Mouse (Mus musculus) neural tube, embryonic 14.5 days (tissue): ENCODE data around the gene Olfr1318. TPM values are rescaled to one million over a fixed set of nuclear protein-coding genes. Genes with fewer than 3 reads are reported as not detected.

Experiments
- ATAC-seq: fragments of 200-750 bp; cut with Nextera tagmentation; 2 replicates; pipeline ENCODE4 v1.8.0; 2017; ENCODE audit warnings: low read depth, mild to moderate bottlenecking, moderate TSS enrichment, moderate library complexity
- H3K27ac ChIP-seq: fragments of 300-500 bp; sonication (generic); 2 replicates; pipeline ENCODE4 v1.5.1; 2014; ENCODE audit warnings: low read depth, mild to moderate bottlenecking, control low read depth, low read length, moderate library complexity, mixed read lengths
- H3K27me3 ChIP-seq: fragments of 300-500 bp; sonication (generic); 2 replicates; pipeline ENCODE4 v1.6.1; 2014; ENCODE audit warnings: low read length; ENCODE audit not compliant: control insufficient read depth, insufficient read depth
- H3K36me3 ChIP-seq: fragments of 300-500 bp; sonication (generic); 2 replicates; pipeline ENCODE4 v1.6.1; 2014; ENCODE audit warnings: low read length, mixed read lengths; ENCODE audit not compliant: control insufficient read depth, insufficient read depth
- H3K4me1 ChIP-seq: fragments of 300-500 bp; sonication (generic); 2 replicates; pipeline ENCODE4 v1.6.1; 2014; ENCODE audit warnings: low read length; ENCODE audit not compliant: control insufficient read depth, insufficient read depth
- H3K4me2 ChIP-seq: fragments of 300-500 bp; sonication (generic); 2 replicates; pipeline ENCODE4 v1.6.1; 2014; ENCODE audit warnings: mild to moderate bottlenecking, low read depth, low read length, control low read depth
- H3K4me3 ChIP-seq: fragments of 300-500 bp; sonication (generic); 2 replicates; pipeline ENCODE4 v1.5.1; 2014; ENCODE audit warnings: low read depth, low read length, control low read depth, mixed read lengths
- H3K9ac ChIP-seq: fragments of 300-500 bp; sonication (generic); replicated peaks from 2 replicates; pipeline ENCODE4 v1.6.1; 2014; ENCODE audit warnings: low read depth, mild to moderate bottlenecking, control low read depth, low read length, mixed read lengths
- H3K9me3 ChIP-seq: fragments of 300-500 bp; sonication (generic); 2 replicates; pipeline ENCODE4 v1.6.1; 2016; ENCODE audit warnings: low read length; ENCODE audit not compliant: control insufficient read depth
- WGBS: fragments of 180-500 bp; shearing (Covaris S2); extraction: QIAGEN DNeasy Blood & Tissue Kit; methylation state at CpG from one replicate; pipeline ENCODE4 v1.1.7; 2014; 5-methylcytosine and 5-hydroxymethylcytosine counted together
- polyA plus RNA-seq: library from polyadenylated mRNA; unstranded; fragments of >200 nt; fragmentation: Nextera tagmentation; extraction: Ambion mirVana; gene quantifications from 2 replicates; pipeline ENCODE4 v1.2.1, GENCODE M21; 2014

The Olfr1318 gene
- 0.08 TPM in 1 of 2 replicates, not detected in the other for polyA plus RNA-seq

DNA sequence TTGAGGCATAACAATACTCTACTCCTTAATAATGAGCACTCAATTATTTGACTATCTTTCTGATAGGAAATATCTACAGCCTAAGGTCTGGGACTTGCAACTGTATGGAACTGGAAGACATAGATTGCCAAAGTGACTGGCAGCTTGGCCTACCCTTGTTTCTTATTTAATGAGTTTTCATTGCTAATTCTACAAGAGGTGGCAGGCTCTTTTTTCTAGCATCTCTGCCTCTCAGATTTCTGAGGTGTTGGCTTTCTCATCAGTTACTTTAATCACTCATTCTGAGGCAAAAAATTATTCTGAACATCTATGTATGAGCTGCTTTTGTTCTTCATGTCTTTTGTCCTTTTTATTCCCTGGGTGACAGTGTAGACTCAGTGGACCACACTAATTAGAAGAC is at the start of gene Olfr1318:
Gene Olfr1318 (plus strand): TSS at position 301 of the 400 bp plus-strand sequence.
- no peaks in the 10 kb centered on the region for H3K27me3 ChIP-seq
- H3K36me3 ChIP-seq: no peaks in the 10 kb centered on the region
- no peaks in the 10 kb centered on the region for H3K9me3 ChIP-seq
- ATAC-seq: no peak
- no peak within 1 kb of the TSS for H3K27ac ChIP-seq
- no peak within 1 kb of the TSS for H3K4me2 ChIP-seq
- no peaks in the 10 kb centered on the region for H3K4me1 ChIP-seq
- H3K9ac ChIP-seq: no peak within 1 kb of the TSS
- H3K4me3 ChIP-seq: no peak within 1 kb of the TSS

DNA sequence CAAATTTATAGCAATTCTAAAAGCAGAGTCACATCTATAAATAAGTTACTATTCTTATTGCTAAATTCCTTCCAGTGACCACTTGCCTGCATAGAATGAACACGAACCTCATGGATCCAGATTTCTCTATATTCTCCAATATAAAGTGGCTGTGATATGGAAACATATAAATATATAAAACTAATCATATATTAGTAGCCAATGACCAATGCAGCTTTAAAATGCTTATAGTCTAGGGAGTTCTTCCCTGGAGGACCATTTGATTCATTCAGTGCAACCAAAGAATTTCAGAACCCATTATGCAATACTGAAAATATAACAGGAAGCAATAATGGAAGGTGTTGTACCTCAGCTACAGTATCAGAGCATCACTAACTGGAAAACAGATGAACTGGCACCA is 38.7 kb upstream of the Olfr1318 start, which contains the start of gene Olfr1315-ps1:
Gene Olfr1315-ps1 (minus strand): TSS at position 101 of the 400 bp plus-strand sequence.
- Histone ChIP-seq H3K4me3 (no peak within 1 kb of the TSS), H3K4me1 (no peaks in the 10 kb centered on the region), H3K27ac (no peak within 1 kb of the TSS), H3K36me3 (no peaks in the 10 kb centered on the region), H3K9me3 (no peaks in the 10 kb centered on the region), H3K4me2 (no peak within 1 kb of the TSS), H3K9ac (no peak within 1 kb of the TSS), H3K27me3 (no peaks in the 10 kb centered on the region)
- no peak for ATAC-seq
- 84% methylated on average over 1 of the region's 1 CpGs for WGBS

GRCm38 (mm10) chr2:112134877-112135276 is 19.1 kb upstream of the Olfr1318 start, which contains the start of gene Olfr1316:
Gene Olfr1316 (minus strand): TSS chr2:112134977.
- H3K36me3 ChIP-seq: no peaks in the 10 kb centered on the region
- no peaks in the 10 kb centered on the region for H3K4me1 ChIP-seq
- no peak for ATAC-seq
- H3K27me3 ChIP-seq: no peaks in the 10 kb centered on the region
- 91% methylated on average over 2 of the region's 2 CpGs for WGBS
- no peak within 1 kb of the TSS for H3K4me3 ChIP-seq
- H3K4me2 ChIP-seq: no peak within 1 kb of the TSS
- no peaks in the 10 kb centered on the region for H3K9me3 ChIP-seq
- no peak within 1 kb of the TSS for H3K9ac ChIP-seq
- no peak within 1 kb of the TSS for H3K27ac ChIP-seq

DNA sequence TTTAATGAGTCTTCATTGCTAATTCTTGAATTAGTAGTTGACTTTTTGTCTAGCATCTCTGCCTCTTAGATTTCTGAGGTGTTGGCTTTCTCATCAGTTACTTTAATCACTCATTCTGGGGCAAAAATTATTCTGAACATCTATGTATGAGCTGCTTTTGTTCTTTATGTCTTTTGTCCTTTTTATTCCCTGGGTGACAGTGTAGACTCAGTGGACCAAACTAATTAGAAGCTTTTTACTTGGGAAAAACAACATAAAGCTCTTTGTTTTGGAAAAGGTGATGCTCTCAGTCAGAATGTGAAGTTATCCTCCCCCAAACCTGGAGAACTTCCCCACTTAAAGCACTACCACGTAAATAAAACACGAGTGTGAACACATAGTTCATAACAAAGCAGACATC is 14.0 kb upstream of the Olfr1318 start, which contains the start of gene Olfr1317:
Gene Olfr1317 (plus strand): TSS at position 301 of the 400 bp plus-strand sequence.
- Histone ChIP-seq H3K9me3 (no peaks in the 10 kb centered on the region), H3K36me3 (no peaks in the 10 kb centered on the region), H3K9ac (no peak within 1 kb of the TSS), H3K4me3 (no peak within 1 kb of the TSS), H3K27me3 (no peaks in the 10 kb centered on the region), H3K27ac (no peak within 1 kb of the TSS), H3K4me1 (no peaks in the 10 kb centered on the region), H3K4me2 (no peak within 1 kb of the TSS)
- ATAC-seq: no peak
- WGBS: 75% methylated on average over 2 of the region's 2 CpGs

- ATAC-seq: peak; percentile 79; the same call in 1 of the 2 replicates
- 0% methylated on average over 2 of the region's 2 CpGs for WGBS
- H3K9me3 ChIP-seq: no peaks in the 10 kb centered on the region
- no peaks in the 10 kb centered on the region for H3K4me1 ChIP-seq
- H3K36me3 ChIP-seq: no peaks in the 10 kb centered on the region
- H3K9ac ChIP-seq: no peak overlapping the region
- H3K4me2 ChIP-seq: no peak overlapping the region
- no peaks in the 10 kb centered on the region for H3K27me3 ChIP-seq
- H3K27ac ChIP-seq: no peak overlapping the region
- no peak overlapping the region for H3K4me3 ChIP-seq
Observed at GRCm38 (mm10) chr2:112196859-112197258, 42.9 kb downstream of the Olfr1318 start.

DNA sequence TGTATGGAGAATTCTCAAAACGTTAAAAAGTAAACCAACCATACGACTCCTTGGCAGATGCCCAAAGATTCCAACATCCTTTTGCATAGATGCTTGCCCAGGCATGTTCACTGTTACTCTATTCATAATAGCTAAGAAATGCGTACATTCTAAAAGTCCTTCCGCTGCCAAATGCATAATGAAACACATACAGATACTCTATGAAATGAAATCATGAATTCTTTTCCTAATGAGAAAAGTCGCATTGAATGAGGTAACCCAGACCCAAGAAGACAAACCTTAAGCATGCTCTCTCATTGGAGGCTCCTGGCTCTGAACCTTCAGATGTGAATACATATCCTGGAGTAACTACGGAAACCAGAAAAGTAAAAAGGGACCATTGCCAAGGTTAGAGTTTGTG is 49.1 kb downstream of the Olfr1318 start:
- no peak for ATAC-seq
- Histone ChIP-seq H3K27me3 (no peaks in the 10 kb centered on the region), H3K4me1 (no peaks in the 10 kb centered on the region), H3K9me3 (no peaks in the 10 kb centered on the region), H3K9ac (no peak overlapping the region), H3K27ac (no peak overlapping the region), H3K4me3 (no peak overlapping the region), H3K4me2 (no peak overlapping the region), H3K36me3 (no peaks in the 10 kb centered on the region)
- WGBS: 76% methylated on average over 6 of the region's 6 CpGs

Other genes with a start within 250 kb of the Olfr1318 start
- gene Olfr1306, start 237.9 kb upstream of the Olfr1318 start, polyA plus RNA-seq: not detected in 2 replicates
- 0.03 TPM in 1 of 2 replicates, not detected in the other for gene Olfr1307, start 204.8 kb upstream of the Olfr1318 start, polyA plus RNA-seq
- gene Olfr1308, start 189.3 kb upstream of the Olfr1318 start, polyA plus RNA-seq: not detected in 2 replicates
- not detected in 2 replicates for gene Olfr1309, start 163.9 kb upstream of the Olfr1318 start, polyA plus RNA-seq
- not detected in 2 replicates for gene Olfr1310, start 141.5 kb upstream of the Olfr1318 start, polyA plus RNA-seq
- not detected in 2 replicates for gene Olfr1311, start 129.8 kb upstream of the Olfr1318 start, polyA plus RNA-seq
- gene Olfr1312, start 104.0 kb upstream of the Olfr1318 start, polyA plus RNA-seq: not detected in 2 replicates
- gene Olfr1313, start 76.4 kb upstream of the Olfr1318 start, polyA plus RNA-seq: not detected in 2 replicates
- not detected in 2 replicates for gene Olfr1314, start 57.4 kb upstream of the Olfr1318 start, polyA plus RNA-seq
- gene Olfr1315-ps1, start 38.8 kb upstream of the Olfr1318 start, polyA plus RNA-seq: not detected in 2 replicates
- not detected in 2 replicates for gene Olfr1316, start 19.2 kb upstream of the Olfr1318 start, polyA plus RNA-seq
- not detected in 2 replicates for gene Olfr1317, start 13.9 kb upstream of the Olfr1318 start, polyA plus RNA-seq
- 22.4 and 26.1 TPM in 2 replicates for gene Lpcat4, start 85.3 kb downstream of the Olfr1318 start, polyA plus RNA-seq
- gene Nutm1, start 105.1 kb downstream of the Olfr1318 start, polyA plus RNA-seq: 0.09 TPM in 1 of 2 replicates, not detected in the other
- 156 and 185 TPM in 2 replicates for gene Nop10, start 107.7 kb downstream of the Olfr1318 start, polyA plus RNA-seq
- 26.9 and 28.7 TPM in 2 replicates for gene Slc12a6, start 111.6 kb downstream of the Olfr1318 start, polyA plus RNA-seq
- gene Gm21985, start 112.1 kb downstream of the Olfr1318 start, polyA plus RNA-seq: not detected in 2 replicates
- 180 and 217 TPM in 2 replicates for gene Emc4, start 213.8 kb downstream of the Olfr1318 start, polyA plus RNA-seq
- gene Katnbl1, start 225.0 kb downstream of the Olfr1318 start, polyA plus RNA-seq: 37.7 and 38.4 TPM in 2 replicates